Mouse (Mus musculus): Measurements from ENCODE around the gene Siae.

Siae gene

GRCm38 (mm10) chr9:37540701-37541575, 14.6 kb upstream of the Siae start:
- DNase-seq (ENCODE audit: extremely low read depth, low read depth, low spot score): no peak

GRCm38 (mm10) chr9:37541851-37542642, 13.5 kb upstream of the Siae start:
- DNase-seq (ENCODE audit: extremely low read depth, low read depth, low spot score): no peak

DNA sequence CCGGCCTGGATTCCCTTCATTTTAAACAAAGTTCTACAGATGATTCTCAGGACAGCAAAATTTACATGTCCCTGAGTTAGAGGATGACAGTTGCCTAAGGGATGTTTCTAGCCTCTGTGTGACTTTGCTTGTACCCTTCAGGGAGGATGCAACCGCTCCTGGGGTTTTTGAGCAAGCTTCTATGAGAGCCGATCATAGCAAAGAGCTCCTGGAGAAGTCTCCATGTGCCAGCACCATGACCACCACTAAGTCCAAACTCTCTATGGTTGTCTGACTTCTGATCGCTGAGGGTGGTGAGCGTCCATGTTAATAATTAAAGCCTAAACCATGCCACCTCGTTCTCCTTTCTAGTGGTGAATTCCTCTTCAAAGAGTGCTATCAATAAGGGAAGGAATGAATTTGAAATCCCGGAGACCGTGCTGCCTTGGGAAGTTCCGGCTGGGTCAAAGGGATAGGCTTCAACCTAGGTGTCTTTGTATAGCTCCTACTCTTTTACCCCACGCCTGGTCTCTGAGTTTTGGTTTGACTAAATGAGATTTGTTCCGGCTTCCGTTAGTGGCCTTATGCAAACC, 11.5 kb upstream of the Siae start:
- DNase-seq (ENCODE audit: extremely low read depth, low read depth, low spot score): no peak

DNA sequence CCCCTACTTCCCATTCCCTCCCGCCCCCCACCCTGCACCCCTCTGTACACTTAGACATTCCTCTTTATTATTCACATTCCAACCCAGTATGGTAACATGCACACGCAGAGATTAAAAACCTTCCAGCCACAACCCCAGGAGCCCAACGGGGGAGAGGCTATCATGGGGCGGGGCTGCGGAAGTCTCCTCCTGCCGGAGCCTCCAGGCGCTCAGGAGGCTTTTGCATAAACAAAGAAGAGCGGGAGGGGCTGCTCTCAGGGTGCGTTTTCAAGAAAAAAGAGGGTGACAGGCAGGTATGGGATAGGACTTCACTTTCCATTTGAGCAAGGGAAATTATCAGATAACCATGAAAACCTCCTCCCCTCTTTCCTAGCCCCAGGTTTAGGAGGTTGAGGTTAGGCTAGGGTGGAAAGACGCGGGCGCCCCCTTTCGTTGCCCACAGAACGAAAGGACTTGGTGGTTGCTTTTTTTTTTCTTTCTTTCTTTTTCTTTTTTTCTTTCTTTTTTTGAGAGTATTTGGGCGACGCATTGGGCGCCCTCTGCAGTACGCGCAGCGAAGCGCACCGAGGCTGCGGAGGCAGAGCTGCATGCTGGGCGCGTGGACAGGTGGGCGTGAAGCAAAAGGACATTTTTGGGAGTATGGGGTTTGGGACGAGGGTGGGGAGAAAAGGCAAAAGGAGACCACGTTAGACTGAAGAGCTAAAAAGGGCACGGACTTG, 10.9 kb upstream of the Siae start:
- no peak for DNase-seq (ENCODE audit: extremely low read depth, low read depth, low spot score)

DNA sequence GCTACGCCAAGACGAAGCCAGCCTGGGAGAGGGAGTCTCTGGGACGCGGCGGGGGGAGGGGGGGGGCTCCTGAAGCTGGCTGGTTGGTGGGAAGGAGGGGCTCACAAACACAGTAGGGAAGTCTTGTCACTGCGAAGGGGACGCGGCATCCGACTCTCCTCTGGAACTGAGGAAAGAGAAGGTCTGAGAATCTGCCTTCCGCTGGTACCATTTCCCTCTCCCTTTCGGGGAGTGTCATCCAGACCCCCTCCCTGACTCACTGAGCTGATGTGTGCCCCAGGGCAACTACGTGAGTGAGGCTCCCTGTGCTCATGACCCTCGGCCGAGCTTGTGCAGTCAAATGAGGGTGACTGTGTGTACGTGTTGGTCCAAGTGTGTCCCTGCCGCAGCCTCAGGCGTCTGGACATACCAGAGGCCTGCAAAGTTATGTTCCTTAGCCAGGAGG, 10.3 kb upstream of the Siae start:
- no peak for DNase-seq (ENCODE audit: extremely low read depth, low read depth, low spot score)

DNA sequence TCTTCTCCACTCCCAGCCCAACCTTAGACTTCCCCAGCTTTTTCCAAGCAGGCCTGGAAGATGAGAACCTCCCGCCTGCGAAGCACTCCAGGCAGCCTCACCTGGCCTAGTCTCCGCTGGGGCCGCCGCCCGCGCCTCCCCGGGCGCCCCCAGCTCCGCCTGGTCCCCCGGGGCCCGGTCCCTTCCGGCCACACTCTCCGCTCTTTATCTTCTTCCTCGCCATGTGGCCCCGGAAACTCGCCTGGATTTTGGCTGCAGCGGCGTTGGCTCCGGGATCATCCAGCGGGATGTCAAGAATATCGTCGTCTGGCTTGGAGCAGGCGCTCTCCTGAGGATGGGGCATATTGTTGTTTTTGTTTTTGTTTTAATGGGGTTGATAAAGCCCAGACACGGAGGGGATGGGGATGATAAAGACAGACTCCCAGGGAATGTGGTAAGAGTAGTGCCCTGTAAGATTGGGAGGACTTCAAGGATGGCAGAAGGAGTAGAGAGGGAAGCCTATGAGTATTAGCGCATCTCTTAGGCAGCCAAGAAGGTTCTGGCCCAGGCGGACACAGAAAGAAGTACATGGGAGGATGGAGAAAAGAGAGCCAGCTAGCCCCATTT, 9.5 kb upstream of the Siae start:
- DNase-seq (ENCODE audit: extremely low read depth, low read depth, low spot score): no peak

- DNase-seq (ENCODE audit: extremely low read depth, low read depth, low spot score): no peak
These were observed 8.6 kb upstream of the Siae start for GRCm38 (mm10) chr9:37546889-37547288.

- no peak for DNase-seq (ENCODE audit: extremely low read depth, low read depth, low spot score)
These were observed 5.1 kb upstream of the Siae start for GRCm38 (mm10) chr9:37550435-37550834.

DNA sequence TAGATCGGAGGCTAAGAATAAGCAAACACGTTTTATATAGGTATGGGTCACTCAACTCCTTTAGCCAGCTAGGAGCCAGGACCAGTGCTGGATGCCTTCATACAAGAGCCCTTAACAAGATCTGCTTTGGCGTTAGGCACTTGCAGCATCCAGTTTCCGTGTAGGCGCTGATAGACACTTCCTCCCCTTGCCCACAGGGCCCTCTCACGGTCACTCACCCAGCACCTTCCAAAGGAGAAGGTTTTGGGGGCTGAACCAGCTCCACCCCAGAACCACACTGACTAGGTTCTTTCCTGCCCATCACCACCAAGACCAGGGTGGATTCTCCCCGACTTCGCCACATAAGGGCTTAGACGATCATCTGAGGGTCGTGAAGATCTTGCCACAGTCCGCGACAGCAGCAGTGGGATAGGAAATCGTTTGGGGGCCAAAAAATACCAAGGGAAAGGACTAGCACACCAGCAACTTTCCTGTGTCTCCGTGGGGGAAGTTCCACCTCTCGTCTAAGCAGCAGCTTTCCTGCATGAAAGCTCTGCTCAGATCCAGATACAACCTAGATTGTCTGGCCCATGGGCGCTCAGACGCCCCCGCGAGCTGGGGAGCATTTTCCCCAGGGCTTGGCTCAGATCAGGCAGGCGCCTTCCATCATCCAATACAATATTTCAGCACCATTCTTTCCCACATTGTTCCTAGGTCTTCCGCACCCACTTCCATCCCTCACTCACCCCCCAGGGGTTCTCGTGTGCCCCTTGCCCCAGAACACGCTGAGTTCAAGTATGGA, 3.6 kb upstream of the Siae start:
- no peak for DNase-seq (ENCODE audit: extremely low read depth, low read depth, low spot score)

GRCm38 (mm10) chr9:37552536-37553293, 2.8 kb upstream of the Siae start, which contains the start of gene Nrgn:
TSS of gene Nrgn (minus strand) at chr9:37552904.
- no peak for DNase-seq (ENCODE audit: extremely low read depth, low read depth, low spot score)

DNA sequence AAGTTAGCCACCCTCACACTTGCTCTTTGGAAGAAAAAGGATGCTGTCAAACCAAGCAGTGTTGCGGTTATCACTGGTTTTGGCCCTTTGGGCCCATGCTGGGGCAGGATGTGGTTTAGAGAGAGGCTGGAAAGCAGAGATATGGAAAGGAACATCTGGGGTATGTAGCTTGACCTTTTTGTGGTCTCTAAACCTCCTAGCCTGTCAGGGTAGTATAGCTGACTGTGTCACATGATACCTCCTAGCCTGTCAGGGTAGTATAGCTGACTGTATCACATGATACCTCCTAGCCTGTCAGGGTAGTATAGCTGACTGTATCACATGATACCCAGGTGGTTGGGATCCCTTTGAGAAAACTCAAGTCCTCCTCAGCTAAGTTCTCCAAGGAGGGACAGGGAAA, 1.2 kb upstream of the Siae start:
- no peak for DNase-seq (ENCODE audit: extremely low read depth, low read depth, low spot score)

DNA sequence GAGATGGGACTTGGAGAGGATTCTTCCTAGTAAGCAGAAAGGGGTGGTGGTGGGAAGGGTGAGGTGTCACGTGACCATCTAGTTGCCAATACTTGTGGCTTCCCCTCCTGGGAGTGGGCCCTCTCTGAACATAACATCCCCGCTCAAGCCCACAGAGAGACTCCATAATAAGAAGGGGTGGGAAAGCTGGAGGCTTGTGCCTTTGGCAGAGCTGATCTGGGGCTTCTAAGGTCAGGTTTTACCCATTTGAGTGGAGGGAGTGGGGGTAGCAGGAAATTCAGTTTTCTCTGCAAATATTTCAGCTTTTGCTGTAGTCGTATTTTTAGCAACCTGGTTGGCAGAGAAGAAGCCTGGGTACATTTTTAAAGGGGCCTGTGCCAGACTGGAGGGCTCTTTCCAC, 868 bp downstream of the Siae start:
- DNase-seq (ENCODE audit: extremely low read depth, low read depth, low spot score): no peak

- DNase-seq (ENCODE audit: extremely low read depth, low read depth, low spot score): no peak
These were observed 5.1 kb downstream of the Siae start for GRCm38 (mm10) chr9:37560617-37561016.

DNA sequence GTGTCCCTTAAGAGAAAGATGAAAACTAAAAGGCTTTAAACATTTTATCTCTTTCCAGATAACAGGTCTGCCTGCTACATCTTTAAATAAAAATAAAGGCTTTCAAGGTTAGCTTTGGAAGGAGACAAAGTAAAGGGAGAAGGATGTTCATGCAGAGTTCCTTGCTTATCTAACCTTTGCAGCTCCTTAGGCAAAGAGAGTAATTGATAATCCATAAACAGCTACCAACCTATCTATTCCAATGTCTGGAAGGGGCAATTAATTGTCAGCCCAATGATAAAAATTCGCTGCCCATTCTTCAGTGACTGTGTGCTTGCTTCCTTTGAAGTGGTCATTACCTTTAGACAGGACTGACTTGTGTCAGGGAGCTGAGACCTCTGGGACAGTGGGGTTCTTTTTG, 8.3 kb downstream of the Siae start:
- DNase-seq (ENCODE audit: extremely low read depth, low read depth, low spot score): no peak

GRCm38 (mm10) chr9:37567019-37567418, 11.5 kb downstream of the Siae start:
- DNase-seq (ENCODE audit: extremely low read depth, low read depth, low spot score): no peak

DNA sequence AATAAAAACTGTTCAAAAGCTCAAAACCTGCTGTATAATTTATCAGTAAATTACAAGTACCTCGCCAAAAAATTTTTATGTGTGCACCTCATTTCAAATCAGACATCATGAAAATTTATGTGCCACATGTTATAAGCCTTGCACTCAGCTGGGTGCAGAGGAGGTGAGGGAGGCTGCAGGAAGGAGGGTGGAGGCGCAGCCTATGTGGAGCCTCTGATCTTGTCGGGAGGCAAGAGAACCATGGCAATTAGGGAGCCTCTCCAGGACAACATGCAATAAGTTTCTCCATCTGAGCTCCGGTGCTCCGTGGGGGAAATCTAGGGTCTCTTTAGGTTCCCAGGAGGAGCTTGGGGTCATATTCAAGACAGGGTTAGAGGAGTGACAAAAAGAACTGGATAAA, 12.0 kb downstream of the Siae start:
- DNase-seq (ENCODE audit: extremely low read depth, low read depth, low spot score): no peak

DNA sequence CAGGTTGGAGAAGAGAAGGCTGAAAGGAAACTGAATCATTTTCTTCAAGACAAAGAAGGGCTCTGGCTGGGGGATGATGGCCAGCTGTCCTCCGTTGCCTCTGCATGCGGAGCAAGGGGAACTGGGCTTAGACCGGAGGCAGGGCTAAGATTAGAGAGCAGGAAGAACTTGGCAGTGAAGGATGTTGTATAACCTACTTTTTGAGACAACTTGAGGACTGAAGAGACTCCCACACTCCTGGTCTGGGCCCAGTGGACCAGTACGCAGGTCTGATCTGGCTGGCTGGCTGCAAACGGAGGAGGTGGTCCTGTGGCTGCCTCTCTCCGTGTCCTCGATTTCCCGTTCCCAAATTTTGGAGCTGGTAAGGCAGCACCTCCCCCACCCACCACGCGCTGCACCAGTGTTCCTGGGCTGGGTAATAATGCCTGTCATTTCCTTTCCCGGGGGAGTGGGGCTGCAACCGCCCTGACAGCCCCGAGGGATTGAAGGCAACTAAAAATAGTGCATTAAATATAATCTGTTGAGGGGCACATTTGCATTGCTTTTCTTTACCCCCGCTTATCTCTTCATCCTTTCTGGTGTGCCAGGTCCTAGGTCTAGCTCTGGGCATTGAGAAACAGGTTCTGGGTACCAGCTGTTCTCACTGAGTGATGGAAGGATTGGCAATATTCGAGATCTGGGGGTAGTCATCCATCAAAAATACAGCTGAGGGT, 12.6 kb downstream of the Siae start:
- no peak for DNase-seq (ENCODE audit: extremely low read depth, low read depth, low spot score)

DNA sequence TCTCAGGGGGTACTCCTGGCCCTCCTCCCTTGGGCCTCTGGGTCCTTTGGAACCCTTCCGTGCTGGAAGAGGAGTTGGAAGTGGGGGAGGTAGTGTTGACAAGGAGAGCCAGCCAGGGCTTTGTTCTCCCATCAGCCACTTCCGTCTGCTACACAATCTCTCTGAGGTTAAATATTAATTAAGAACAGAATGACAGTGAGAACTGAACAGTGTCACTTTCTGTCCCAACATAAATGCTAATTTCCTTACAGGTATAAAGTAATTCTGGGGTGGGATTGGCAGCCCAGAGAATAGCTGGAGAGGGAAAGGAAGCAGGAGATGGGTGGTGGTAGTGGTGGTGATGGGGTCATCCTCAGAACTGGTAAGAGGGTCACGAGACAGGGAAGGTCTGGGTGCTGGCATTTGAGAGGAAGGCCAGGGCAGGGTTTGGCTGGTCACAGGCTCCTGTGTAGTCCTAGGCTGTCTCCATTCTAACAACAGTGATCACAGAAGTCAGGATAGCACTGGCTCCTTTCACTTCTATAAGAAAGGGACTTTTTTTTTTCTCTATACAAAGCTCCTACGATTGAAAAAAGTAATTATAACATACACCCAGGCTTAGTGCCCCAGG, 13.2 kb downstream of the Siae start:
- no peak for DNase-seq (ENCODE audit: extremely low read depth, low read depth, low spot score)

All from fat pad, adult 2 months (tissue).